Mouse (Mus musculus): ENCODE data around the gene Col1a2. TPM values are rescaled to one million over a fixed set of nuclear protein-coding genes. Genes with fewer than 3 reads are reported as not detected.

Gene Col1a2
- polyA plus RNA-seq, 1 experiment from 2014 or later: 32.8 TPM

- DNase-seq (ENCODE audit: low spot score) (peak; percentile 33), ATAC-seq (no peak)
- no peak overlapping the region for H3K4me3 ChIP-seq (ENCODE audit: low read depth, low read length)
- no peaks in the 10 kb centered on the region for H3K36me3 ChIP-seq (ENCODE audit: control insufficient read depth, insufficient read depth, low read length)
- 15% methylated on average over 1 of the region's 1 CpGs for WGBS
- H3K27me3 ChIP-seq (replicated peaks; ENCODE audit: control insufficient read depth, insufficient read depth, low read length): no peaks in the 10 kb centered on the region
- H3K9me3 ChIP-seq (replicated peaks; ENCODE audit: control insufficient read depth, low read length): no peaks in the 10 kb centered on the region
- H3K27ac ChIP-seq (ENCODE audit: low read depth, low read length): no peak overlapping the region
- no peak overlapping the region for H3K9ac ChIP-seq (ENCODE audit: low read length)
- peaks cover 9% of the 10 kb centered on the region; the same call in 1 of the 2 replicates for H3K4me1 ChIP-seq (ENCODE audit: control insufficient read depth, insufficient read depth, low read length)
- H3K4me2 ChIP-seq (ENCODE audit: low read length): no peak overlapping the region
These were observed 16.3 kb upstream of the Col1a2 start for GRCm38 (mm10) chr6:4488349-4488748.

- WGBS: 88% methylated on average over 1 of the region's 1 CpGs
- H3K27ac ChIP-seq (ENCODE audit: low read depth, low read length): no peak overlapping the region
- ATAC-seq (no peak), DNase-seq (ENCODE audit: low spot score) (no peak)
- H3K36me3 ChIP-seq (ENCODE audit: control insufficient read depth, insufficient read depth, low read length): no peaks in the 10 kb centered on the region
- H3K9ac ChIP-seq (ENCODE audit: low read length): no peak overlapping the region
- H3K4me1 ChIP-seq (ENCODE audit: control insufficient read depth, insufficient read depth, low read length): peaks cover 9% of the 10 kb centered on the region; the same call in 1 of the 2 replicates
- no peak overlapping the region for H3K4me2 ChIP-seq (ENCODE audit: low read length)
- H3K27me3 ChIP-seq (replicated peaks; ENCODE audit: control insufficient read depth, insufficient read depth, low read length): no peaks in the 10 kb centered on the region
- H3K9me3 ChIP-seq (replicated peaks; ENCODE audit: control insufficient read depth, low read length): no peaks in the 10 kb centered on the region
- H3K4me3 ChIP-seq (ENCODE audit: low read depth, low read length): no peak overlapping the region
These were observed 15.6 kb upstream of the Col1a2 start for GRCm38 (mm10) chr6:4488966-4489365.

- peak; percentile 29 for DNase-seq (ENCODE audit: low spot score)
- Histone ChIP-seq H3K27ac (ENCODE audit: low read depth, low read length) (no peak overlapping the region), H3K36me3 (ENCODE audit: control insufficient read depth, insufficient read depth, low read length) (no peaks in the 10 kb centered on the region), H3K27me3 (replicated peaks; ENCODE audit: control insufficient read depth, insufficient read depth, low read length) (no peaks in the 10 kb centered on the region), H3K9ac (ENCODE audit: low read length) (no peak overlapping the region), H3K9me3 (replicated peaks; ENCODE audit: control insufficient read depth, low read length) (no peaks in the 10 kb centered on the region), H3K4me3 (ENCODE audit: low read depth, low read length) (no peak overlapping the region), H3K4me2 (ENCODE audit: low read length) (no peak overlapping the region), H3K4me1 (ENCODE audit: control insufficient read depth, insufficient read depth, low read length) (peaks cover 9% of the 10 kb centered on the region; the same call in 1 of the 2 replicates)
- no peak for ATAC-seq
- 60% methylated on average over 6 of the region's 6 CpGs for WGBS
These were observed 15.0 kb upstream of the Col1a2 start for GRCm38 (mm10) chr6:4489366-4490245.

DNA sequence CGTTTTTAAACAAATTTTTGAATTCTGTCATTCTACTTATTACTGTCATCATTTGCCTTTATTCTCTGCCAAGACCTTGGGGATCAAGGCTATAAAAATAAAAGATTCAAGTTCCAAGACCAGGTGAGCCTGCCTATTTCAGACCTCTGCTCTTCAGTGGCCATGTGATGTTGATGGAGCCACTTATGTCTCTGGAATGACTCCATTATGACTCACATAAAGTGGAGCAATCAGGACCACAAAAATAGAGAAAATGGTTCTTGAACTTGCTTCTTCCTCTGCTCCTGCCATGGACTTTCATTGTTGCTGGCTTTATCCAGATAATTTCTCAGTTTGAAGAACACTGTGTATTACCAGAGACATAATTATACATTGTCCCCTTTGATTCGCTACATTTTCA lies 10.9 kb upstream of the Col1a2 start:
- no peak overlapping the region for H3K4me2 ChIP-seq (ENCODE audit: low read length)
- no peak for ATAC-seq
- H3K9me3 ChIP-seq (replicated peaks; ENCODE audit: control insufficient read depth, low read length): no peaks in the 10 kb centered on the region
- H3K36me3 ChIP-seq (ENCODE audit: control insufficient read depth, insufficient read depth, low read length): no peaks in the 10 kb centered on the region
- H3K27me3 ChIP-seq (replicated peaks; ENCODE audit: control insufficient read depth, insufficient read depth, low read length): no peaks in the 10 kb centered on the region
- WGBS: 81% methylated on average over 2 of the region's 2 CpGs
- H3K4me1 ChIP-seq (ENCODE audit: control insufficient read depth, insufficient read depth, low read length): no peaks in the 10 kb centered on the region
- H3K4me3 ChIP-seq (ENCODE audit: low read depth, low read length): no peak overlapping the region
- no peak overlapping the region for H3K27ac ChIP-seq (ENCODE audit: low read depth, low read length)
- no peak for DNase-seq (ENCODE audit: low spot score)
- H3K9ac ChIP-seq (ENCODE audit: low read length): no peak overlapping the region

GRCm38 (mm10) chr6:4496428-4496827 lies 8.2 kb upstream of the Col1a2 start:
- H3K4me1 ChIP-seq (ENCODE audit: control insufficient read depth, insufficient read depth, low read length): no peaks in the 10 kb centered on the region
- H3K9ac ChIP-seq (ENCODE audit: low read length): no peak overlapping the region
- H3K9me3 ChIP-seq (replicated peaks; ENCODE audit: control insufficient read depth, low read length): no peaks in the 10 kb centered on the region
- H3K4me2 ChIP-seq (ENCODE audit: low read length): no peak overlapping the region
- no peaks in the 10 kb centered on the region for H3K27me3 ChIP-seq (replicated peaks; ENCODE audit: control insufficient read depth, insufficient read depth, low read length)
- 94% methylated on average over 1 of the region's 1 CpGs for WGBS
- ATAC-seq (no peak), DNase-seq (ENCODE audit: low spot score) (no peak)
- no peak overlapping the region for H3K4me3 ChIP-seq (ENCODE audit: low read depth, low read length)
- no peaks in the 10 kb centered on the region for H3K36me3 ChIP-seq (ENCODE audit: control insufficient read depth, insufficient read depth, low read length)
- H3K27ac ChIP-seq (ENCODE audit: low read depth, low read length): no peak overlapping the region

DNA sequence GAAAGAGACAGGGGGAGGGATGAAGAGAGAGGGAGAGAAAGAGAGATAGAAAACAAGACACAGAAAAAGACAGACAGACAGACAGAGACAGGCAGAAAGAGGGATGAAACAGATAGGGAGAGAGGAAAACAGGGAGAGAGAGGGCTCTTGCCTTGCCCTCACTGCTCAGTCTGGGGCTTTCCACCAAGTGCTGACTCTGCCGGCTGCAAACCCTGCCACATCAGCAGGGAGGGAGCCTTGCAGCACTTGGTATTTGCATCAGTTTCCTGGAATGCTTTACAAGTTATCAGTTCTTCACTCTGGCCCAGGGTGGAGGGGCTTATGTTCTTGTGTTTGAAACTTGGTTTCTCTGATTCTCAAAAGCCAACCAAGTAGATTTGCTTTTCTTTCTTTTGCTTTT lies 1.5 kb upstream of the Col1a2 start:
- Histone ChIP-seq H3K36me3 (ENCODE audit: control insufficient read depth, insufficient read depth, low read length) (no peaks in the 10 kb centered on the region), H3K4me3 (ENCODE audit: low read depth, low read length) (no peak overlapping the region), H3K27ac (ENCODE audit: low read depth, low read length) (no peak overlapping the region), H3K4me2 (ENCODE audit: low read length) (no peak overlapping the region), H3K4me1 (ENCODE audit: control insufficient read depth, insufficient read depth, low read length) (peaks cover 7% of the 10 kb centered on the region; the same call in 1 of the 2 replicates), H3K9me3 (replicated peaks; ENCODE audit: control insufficient read depth, low read length) (no peaks in the 10 kb centered on the region), H3K27me3 (replicated peaks; ENCODE audit: control insufficient read depth, insufficient read depth, low read length) (0 out of 2 replicates have a peak, but pooled peaks cover 3% of the 10 kb centered on the region), H3K9ac (ENCODE audit: low read length) (no peak overlapping the region)
- WGBS: 8% methylated on average over 1 of the region's 1 CpGs
- DNase-seq (ENCODE audit: low spot score): no peak
- no peak for ATAC-seq

DNA sequence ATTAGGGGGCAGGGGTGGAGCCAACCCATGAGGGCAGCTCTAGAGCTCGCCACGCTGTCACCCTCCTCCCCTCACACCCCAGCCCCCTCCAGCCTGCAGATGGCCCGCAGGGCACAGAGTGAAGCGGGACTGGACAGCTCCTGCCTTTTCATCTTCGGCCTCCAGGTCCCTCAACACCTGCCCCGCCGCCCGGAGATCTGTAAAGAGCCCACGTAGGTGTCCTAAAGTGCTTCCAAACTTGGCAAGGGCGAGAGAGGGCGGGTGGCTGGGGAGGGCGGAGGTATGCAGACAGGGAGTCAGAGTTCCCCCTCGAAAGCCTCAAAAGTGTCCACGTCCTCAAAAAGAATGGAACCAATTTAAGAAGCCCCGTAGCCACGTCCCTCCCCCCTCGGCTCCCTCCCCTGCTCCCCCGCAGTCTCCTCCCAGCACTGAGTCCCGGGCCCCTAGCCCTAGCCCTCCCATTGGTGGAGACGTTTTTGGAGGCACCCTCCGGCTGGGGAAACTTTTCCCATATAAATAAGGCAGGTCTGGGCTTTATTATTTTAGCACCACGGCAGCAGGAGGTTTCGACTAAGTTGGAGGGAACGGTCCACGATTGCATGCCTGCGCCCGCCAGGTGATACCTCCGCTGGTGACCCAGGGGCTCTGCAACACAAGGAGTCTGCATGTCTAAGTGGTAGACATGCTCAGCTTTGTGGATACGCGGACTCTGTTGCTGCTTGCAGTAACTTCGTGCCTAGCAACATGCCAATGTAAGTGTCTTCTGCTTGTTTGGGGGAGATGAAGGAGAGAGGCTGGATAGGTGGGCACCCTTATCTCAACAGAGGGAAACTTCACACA lies 764 bp downstream of the Col1a2 start:
- Histone ChIP-seq H3K36me3 (ENCODE audit: control insufficient read depth, insufficient read depth, low read length) (no peaks in the 10 kb centered on the region), H3K9ac (ENCODE audit: low read length) (peak overlapping the region; percentile 49), H3K4me1 (ENCODE audit: control insufficient read depth, insufficient read depth, low read length) (peaks cover 7% of the 10 kb centered on the region; the same call in 1 of the 2 replicates), H3K4me2 (ENCODE audit: low read length) (peak overlapping the region; percentile 65), H3K4me3 (ENCODE audit: low read depth, low read length) (peak overlapping the region; percentile 28), H3K27me3 (replicated peaks; ENCODE audit: control insufficient read depth, insufficient read depth, low read length) (0 out of 2 replicates have a peak, but pooled peaks cover 3% of the 10 kb centered on the region), H3K27ac (ENCODE audit: low read depth, low read length) (no peak overlapping the region), H3K9me3 (replicated peaks; ENCODE audit: control insufficient read depth, low read length) (no peaks in the 10 kb centered on the region)
- ATAC-seq (peak; percentile 82), DNase-seq (ENCODE audit: low spot score) (no peak)
- WGBS: under 1% methylated on average over 31 of the region's 31 CpGs

GRCm38 (mm10) chr6:4506106-4506505 lies 1.5 kb downstream of the Col1a2 start:
- Histone ChIP-seq H3K4me1 (ENCODE audit: control insufficient read depth, insufficient read depth, low read length) (peaks cover 7% of the 10 kb centered on the region; the same call in 1 of the 2 replicates), H3K4me2 (ENCODE audit: low read length) (peak overlapping the region; percentile 65), H3K9me3 (replicated peaks; ENCODE audit: control insufficient read depth, low read length) (no peaks in the 10 kb centered on the region), H3K4me3 (ENCODE audit: low read depth, low read length) (no peak overlapping the region), H3K9ac (ENCODE audit: low read length) (no peak overlapping the region), H3K27ac (ENCODE audit: low read depth, low read length) (no peak overlapping the region), H3K36me3 (ENCODE audit: control insufficient read depth, insufficient read depth, low read length) (no peaks in the 10 kb centered on the region), H3K27me3 (replicated peaks; ENCODE audit: control insufficient read depth, insufficient read depth, low read length) (0 out of 2 replicates have a peak, but pooled peaks cover 3% of the 10 kb centered on the region)
- DNase-seq (ENCODE audit: low spot score) (no peak), ATAC-seq (no peak)
- 6% methylated on average over 11 of the region's 11 CpGs for WGBS
